ENCODE assay signal across 9 mouse cellular contexts in the genomic region with DNA sequence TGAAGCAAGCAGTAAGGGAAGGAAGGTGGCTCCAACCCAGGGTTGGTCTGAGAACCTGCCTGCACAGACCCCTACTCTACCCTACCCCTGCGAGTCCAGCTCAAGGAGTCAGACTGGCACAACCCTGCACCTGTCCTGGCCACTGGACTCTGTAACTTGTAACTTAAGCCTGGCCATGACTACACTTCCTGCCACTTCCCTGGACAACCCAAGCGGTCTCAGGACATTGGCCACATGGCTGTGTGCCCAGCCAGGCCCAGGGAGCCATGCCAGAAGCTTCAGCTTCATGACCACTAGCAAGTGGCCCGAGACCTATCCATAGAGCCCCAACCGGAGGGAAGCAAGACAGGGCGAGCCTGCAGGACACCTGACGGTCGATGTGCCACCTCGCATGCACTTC. TPM values are rescaled to one million over a fixed set of nuclear protein-coding genes. Genes with fewer than 3 reads are reported as not detected.
DNase-seq lines count a peak whose midpoint lies in the region; ATAC-seq and TF ChIP-seq lines count a peak whose summit lies in the region.
"Had no signal": no experiment of that assay in that cellular context is flagged by ENCODE, and none has a peak within 500 bp of the region (broad histone marks: within the 10 kb centered on the region; RNA-seq: fewer than 3 reads in every experiment).

No protein-coding gene starts in this region.

- H3K27me3 ChIP-seq in kidney, embryonic 15.5 days = no peaks in the 10 kb centered on the region
- peaks cover 6% of the 10 kb centered on the region for H3K27me3 ChIP-seq in embryonic facial prominence, embryonic 10.5 days (replicated peaks; ENCODE audit: low read depth, poor library complexity, severe bottlenecking)
- H3K27me3 ChIP-seq in kidney, adult 2 months (replicated peaks; ENCODE audit: control insufficient read depth, insufficient read depth, low read length) = no peaks in the 10 kb centered on the region
- no peaks in the 10 kb centered on the region for H3K27me3 ChIP-seq in small intestine, adult 2 months (ENCODE audit: control insufficient read depth, insufficient read depth, low read length)
- no peaks in the 10 kb centered on the region for H3K27me3 ChIP-seq in forebrain, embryonic 13.5 days
- H3K27me3 ChIP-seq: limb, embryonic 15.5 days had no signal

- DNase-seq in kidney, adult 11 months = peak; percentile 98
- DNase-seq in Muller cell, postnatal 12 days (ENCODE audit: inconsistent ontology term) = peak; percentile 91
- DNase-seq in embryonic facial prominence, embryonic 10.5 days (ENCODE audit: low spot score) = no peak
- peak; percentile 99 for DNase-seq in kidney, adult 2 months
- DNase-seq in thymus, postnatal 4 days = no peak

- ATAC-seq in kidney, embryonic 15.5 days (replicated peaks; ENCODE audit: low FRiP score) = no peak
- no peak for ATAC-seq in forebrain, embryonic 13.5 days

- no peak overlapping the region for H3K9ac ChIP-seq in kidney, embryonic 15.5 days
- no peak overlapping the region for H3K9ac ChIP-seq in forebrain, embryonic 13.5 days
- H3K9ac ChIP-seq: limb, embryonic 15.5 days had no signal

- no peaks in the 10 kb centered on the region for H3K9me3 ChIP-seq in kidney, embryonic 15.5 days (replicated peaks)
- H3K9me3 ChIP-seq in embryonic facial prominence, embryonic 10.5 days = no peaks in the 10 kb centered on the region
- H3K9me3 ChIP-seq in forebrain, embryonic 13.5 days (replicated peaks) = no peaks in the 10 kb centered on the region
- H3K9me3 ChIP-seq: limb, embryonic 15.5 days had no signal

- H3K4me2 ChIP-seq in kidney, embryonic 15.5 days = no peak overlapping the region
- H3K4me2 ChIP-seq in forebrain, embryonic 13.5 days = no peak overlapping the region
- H3K4me2 ChIP-seq: limb, embryonic 15.5 days had no signal

- H3K4me3 ChIP-seq in kidney, embryonic 15.5 days (replicated peaks) = no peak overlapping the region
- H3K4me3 ChIP-seq in embryonic facial prominence, embryonic 10.5 days = no peak overlapping the region
- H3K4me3 ChIP-seq in kidney, adult 2 months (ENCODE audit: insufficient read depth, low read depth, low read length) = no peak overlapping the region
- no peak overlapping the region for H3K4me3 ChIP-seq in small intestine, adult 2 months (ENCODE audit: low read depth, low read length)
- no peak overlapping the region for H3K4me3 ChIP-seq in forebrain, embryonic 13.5 days
- H3K4me3 ChIP-seq: limb, embryonic 15.5 days had no signal

- no peak for TF ChIP-seq POLR2A in kidney, adult 2 months (IDR thresholded peaks at IDR 0.05; ENCODE audit: low read depth, low read length)
- no peak for TF ChIP-seq POLR2A in small intestine, adult 2 months (IDR thresholded peaks at IDR 0.05; ENCODE audit: low read depth, low read length)

- no peak overlapping the region for H3K27ac ChIP-seq in kidney, embryonic 15.5 days
- H3K27ac ChIP-seq in embryonic facial prominence, embryonic 10.5 days (replicated peaks) = peak overlapping the region; percentile 75
- peak overlapping the region; percentile 93 for H3K27ac ChIP-seq in kidney, adult 2 months (ENCODE audit: insufficient read depth, low read depth, low read length)
- peak overlapping the region; percentile 56 for H3K27ac ChIP-seq in small intestine, adult 2 months (ENCODE audit: insufficient read depth, low read depth, low read length)
- H3K27ac ChIP-seq in forebrain, embryonic 13.5 days = no peak overlapping the region

- H3K36me3 ChIP-seq in kidney, embryonic 15.5 days = peaks cover 4% of the 10 kb centered on the region; the same call in 1 of the 2 replicates
- peaks cover 22% of the 10 kb centered on the region for H3K36me3 ChIP-seq in embryonic facial prominence, embryonic 10.5 days (replicated peaks)
- H3K36me3 ChIP-seq in kidney, adult 2 months (ENCODE audit: control insufficient read depth, insufficient read depth, low read length) = no peaks in the 10 kb centered on the region
- no peaks in the 10 kb centered on the region for H3K36me3 ChIP-seq in small intestine, adult 2 months (ENCODE audit: control insufficient read depth, insufficient read depth, low read length)
- H3K36me3 ChIP-seq in forebrain, embryonic 13.5 days (ENCODE audit: poor library complexity, severe bottlenecking) = no peaks in the 10 kb centered on the region
- H3K36me3 ChIP-seq: limb, embryonic 15.5 days had no signal

- H3K4me1 ChIP-seq in kidney, embryonic 15.5 days = peaks cover 77% of the 10 kb centered on the region
- peaks cover 74% of the 10 kb centered on the region for H3K4me1 ChIP-seq in embryonic facial prominence, embryonic 10.5 days
- H3K4me1 ChIP-seq in kidney, adult 2 months (ENCODE audit: control insufficient read depth, insufficient read depth, low read length) = peaks cover 83% of the 10 kb centered on the region
- peaks cover 24% of the 10 kb centered on the region for H3K4me1 ChIP-seq in small intestine, adult 2 months (ENCODE audit: control insufficient read depth, insufficient read depth, insufficient read length, low read length)
- H3K4me1 ChIP-seq in forebrain, embryonic 13.5 days = peaks cover 29% of the 10 kb centered on the region

- TF ChIP-seq CTCF in kidney, adult 2 months (conservative IDR thresholded peaks at IDR 0.05; ENCODE audit: insufficient read depth, insufficient read length, low read depth, low read length) = no peak
- no peak for TF ChIP-seq CTCF in small intestine, adult 2 months (IDR thresholded peaks at IDR 0.05; ENCODE audit: extremely low read depth, insufficient read length, insufficient replicate concordance, low read depth, low read length)

- 88% methylated on average over 8 of the region's 8 CpGs for WGBS in kidney, embryonic 15.5 days
- 89% methylated on average over 8 of the region's 8 CpGs for WGBS in embryonic facial prominence, embryonic 10.5 days
- WGBS in kidney, adult 2 months = 21% methylated on average over 8 of the region's 8 CpGs
- 78% methylated on average over 8 of the region's 8 CpGs for WGBS in small intestine, adult 2 months
- 89% methylated on average over 8 of the region's 8 CpGs for WGBS in forebrain, embryonic 13.5 days

RNA-seq across cellular contexts. Expression of a gene that starts 8.1 kb away (rescaled TPM):
- polyA plus RNA-seq in kidney, embryonic 15.5 days (2015; fragmentation: Nextera tagmentation; extraction: Ambion mirVana) = 40.6 and 46.7 TPM in 2 replicates
- 19.6 and 25.3 TPM in 2 replicates for polyA plus RNA-seq in embryonic facial prominence, embryonic 10.5 days (2016; fragmentation: Nextera tagmentation; extraction: Ambion mirVana)
- 83.3 and 97.8 TPM in 2 replicates for polyA plus RNA-seq in kidney, adult 2 months (2012; rRNA removed)
- polyA plus RNA-seq in small intestine, adult 2 months (2012; rRNA removed) = 36.0 and 41.7 TPM in 2 replicates
- polyA plus RNA-seq in forebrain, embryonic 13.5 days (2015; fragmentation: Nextera tagmentation; extraction: Ambion mirVana) = 3.4 and 5.0 TPM in 2 replicates

RNA-seq across cellular contexts. Expression of a gene that starts 39.6 kb away (rescaled TPM):
- polyA plus RNA-seq in kidney, embryonic 15.5 days (2015; fragmentation: Nextera tagmentation; extraction: Ambion mirVana) = 637 and 713 TPM in 2 replicates
- polyA plus RNA-seq in embryonic facial prominence, embryonic 10.5 days (2016; fragmentation: Nextera tagmentation; extraction: Ambion mirVana) = 569 and 585 TPM in 2 replicates
- polyA plus RNA-seq in kidney, adult 2 months (2012; rRNA removed) = 2,294 and 2,331 TPM in 2 replicates
- 2,052 and 2,413 TPM in 2 replicates for polyA plus RNA-seq in small intestine, adult 2 months (2012; rRNA removed)
- 483 and 550 TPM in 2 replicates for polyA plus RNA-seq in forebrain, embryonic 13.5 days (2015; fragmentation: Nextera tagmentation; extraction: Ambion mirVana)

RNA-seq across cellular contexts. Expression of a gene that starts 46.3 kb away (rescaled TPM):
- 193 and 207 TPM in 2 replicates for polyA plus RNA-seq in kidney, embryonic 15.5 days (2015; fragmentation: Nextera tagmentation; extraction: Ambion mirVana)
- 264 and 272 TPM in 2 replicates for polyA plus RNA-seq in embryonic facial prominence, embryonic 10.5 days (2016; fragmentation: Nextera tagmentation; extraction: Ambion mirVana)
- 80.0 and 95.3 TPM in 2 replicates for polyA plus RNA-seq in kidney, adult 2 months (2012; rRNA removed)
- polyA plus RNA-seq in small intestine, adult 2 months (2012; rRNA removed) = 103 and 148 TPM in 2 replicates
- 211 and 220 TPM in 2 replicates for polyA plus RNA-seq in forebrain, embryonic 13.5 days (2015; fragmentation: Nextera tagmentation; extraction: Ambion mirVana)

RNA-seq across cellular contexts. Expression of a gene that starts 55.7 kb away (rescaled TPM):
- 11.8 and 12.3 TPM in 2 replicates for polyA plus RNA-seq in kidney, embryonic 15.5 days (2015; fragmentation: Nextera tagmentation; extraction: Ambion mirVana)
- polyA plus RNA-seq in embryonic facial prominence, embryonic 10.5 days (2016; fragmentation: Nextera tagmentation; extraction: Ambion mirVana) = 12.7 and 13.2 TPM in 2 replicates
- polyA plus RNA-seq in kidney, adult 2 months (2012; rRNA removed) = 18.2 TPM in 2 replicates
- polyA plus RNA-seq in small intestine, adult 2 months (2012; rRNA removed) = 15.3 and 32.0 TPM in 2 replicates
- polyA plus RNA-seq in forebrain, embryonic 13.5 days (2015; fragmentation: Nextera tagmentation; extraction: Ambion mirVana) = 11.0 and 12.7 TPM in 2 replicates

Comparison
In these comparisons a context has a peak if more than half of its experiments do, and no peak if none do; other contexts are left out.
1. H3K27ac ChIP-seq: peak in embryonic facial prominence, embryonic 10.5 days (single experiment), kidney, adult 2 months (single experiment) and small intestine, adult 2 months (single experiment); none in kidney, embryonic 15.5 days (single experiment) and forebrain, embryonic 13.5 days (single experiment).
2. DNase-seq: peak in kidney, adult 11 months (single experiment), Muller cell, postnatal 12 days (single experiment) and kidney, adult 2 months (single experiment); none in embryonic facial prominence, embryonic 10.5 days (single experiment) and thymus, postnatal 4 days (single experiment).